Mouse (Mus musculus) liver, adult 10 weeks (tissue): ENCODE results near the gene Nsun7. TPM values are rescaled to one million over a fixed set of nuclear protein-coding genes. Genes with fewer than 3 reads are reported as not detected.

Source experiments
- polyA plus RNA-seq: library from polyadenylated mRNA; stranded (reverse); fragments of 350-450 nt; fragmentation: Illumina TruSeq; extraction: RNeasy Lipid Tissue Mini Kit (QIAGEN cat#74804); gene quantifications from one replicate; pipeline ENCODE4 v1.2.3, GENCODE M21; 2014; ENCODE audit warnings: low read depth, low replicate concordance

Nsun7 gene
- 0.11 TPM for polyA plus RNA-seq

DNA sequence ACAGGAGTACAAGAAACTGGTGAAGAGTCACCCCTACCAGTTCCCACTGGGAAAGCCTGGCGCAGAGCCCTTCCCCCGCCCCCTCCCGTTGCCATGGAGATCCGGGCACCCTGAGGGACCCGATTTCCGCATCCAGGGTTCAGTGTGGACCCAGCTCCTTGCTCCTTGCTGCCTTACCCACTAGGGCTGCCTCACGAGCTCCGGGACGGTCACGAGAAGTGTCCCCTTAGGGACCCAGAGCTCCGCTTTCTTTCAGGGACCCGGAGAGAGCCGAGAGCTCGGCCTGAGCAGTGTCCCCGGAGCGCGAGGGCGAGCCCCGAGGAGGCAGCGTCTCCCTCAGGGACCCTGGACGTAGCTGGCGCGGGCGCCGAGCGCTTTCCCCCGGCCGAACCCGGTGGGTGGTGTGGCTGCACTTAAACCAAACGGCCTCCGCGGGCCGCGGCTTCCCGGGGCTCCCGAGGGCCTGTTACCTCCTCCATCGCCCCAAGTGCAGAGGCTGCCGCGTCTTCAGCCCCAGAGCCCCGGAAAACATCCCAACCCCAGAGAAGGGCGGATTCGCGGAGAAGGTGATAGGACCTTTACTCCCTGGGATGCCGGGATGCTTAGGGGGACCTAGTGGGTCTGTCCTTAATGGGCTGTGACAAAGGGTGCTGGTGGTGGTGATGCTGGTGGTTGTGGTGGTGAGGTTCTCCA is at the start of gene Nsun7:
TSS of gene Nsun7 (plus strand) at position 142 of the 693 bp plus-strand sequence.

Other genes with a start within 250 kb of the Nsun7 start
- gene Rbm47, start 86.8 kb upstream of the Nsun7 start, polyA plus RNA-seq, result 27.3 TPM